Mouse (Mus musculus) small intestine, adult 2 months (tissue): ENCODE measurements around the gene Cdh13. TPM values are rescaled to one million over a fixed set of nuclear protein-coding genes. Genes with fewer than 3 reads are reported as not detected.

Source experiments
- H3K27ac ChIP-seq: fragments of 200-500 bp; 2 replicates; pipeline ENCODE4 v1.5.1; 2012; ENCODE audit warnings: low read depth, low read length, control low read depth, inconsistent platforms; ENCODE audit not compliant: insufficient read depth
- H3K27me3 ChIP-seq: fragments of 200-500 bp; 2 replicates; pipeline ENCODE4 v1.6.1; 2012; ENCODE audit warnings: mild to moderate bottlenecking, moderate library complexity, low read length, inconsistent platforms; ENCODE audit not compliant: control insufficient read depth, insufficient read depth
- H3K36me3 ChIP-seq: fragments of 200-500 bp; 2 replicates; pipeline ENCODE4 v1.6.1; 2012; ENCODE audit warnings: mild to moderate bottlenecking, low read length, control low read depth, inconsistent platforms; ENCODE audit not compliant: control insufficient read depth, insufficient read depth
- H3K4me1 ChIP-seq: fragments of 200-500 bp; 2 replicates; pipeline ENCODE4 v1.6.1; 2012; ENCODE audit warnings: low read length, inconsistent platforms, mixed read lengths; ENCODE audit not compliant: control insufficient read depth, insufficient read depth, insufficient read length
- H3K4me3 ChIP-seq: fragments of 200-500 bp; 2 replicates; pipeline ENCODE4 v1.5.1; 2012; ENCODE audit warnings: low read depth, mild to moderate bottlenecking, control low read depth, inconsistent platforms, low read length, moderate library complexity
- CTCF ChIP-seq: fragments of 200-500 bp; IDR thresholded peaks from 2 replicates; pipeline ENCODE4 v1.5.1; 2012; ENCODE audit warnings: low read depth, mild to moderate bottlenecking, control low read depth, inconsistent platforms, low read length, moderate library complexity, mixed read lengths; ENCODE audit not compliant: insufficient replicate concordance, insufficient read length; ENCODE audit errors: extremely low read depth
- POLR2A ChIP-seq: fragments of 200-500 bp; IDR thresholded peaks from 2 replicates; pipeline ENCODE4 v1.6.1; 2012; ENCODE audit warnings: low read depth, mild to moderate bottlenecking, control low read depth, inconsistent platforms, low read length, moderate library complexity
- WGBS: fragments of 180-500 bp; shearing (Covaris S2); methylation state at CpG from one replicate; pipeline ENCODE4 v1.1.7; 2018; 5-methylcytosine and 5-hydroxymethylcytosine counted together
- polyA plus RNA-seq: library from polyadenylated mRNA; depleted of rRNA; stranded (reverse); fragments of >200 nt; gene quantifications from 2 replicates; pipeline ENCODE4 v1.2.3, GENCODE M21; 2012

The Cdh13 gene
- polyA plus RNA-seq, 1 experiment = 4.6 TPM

DNA sequence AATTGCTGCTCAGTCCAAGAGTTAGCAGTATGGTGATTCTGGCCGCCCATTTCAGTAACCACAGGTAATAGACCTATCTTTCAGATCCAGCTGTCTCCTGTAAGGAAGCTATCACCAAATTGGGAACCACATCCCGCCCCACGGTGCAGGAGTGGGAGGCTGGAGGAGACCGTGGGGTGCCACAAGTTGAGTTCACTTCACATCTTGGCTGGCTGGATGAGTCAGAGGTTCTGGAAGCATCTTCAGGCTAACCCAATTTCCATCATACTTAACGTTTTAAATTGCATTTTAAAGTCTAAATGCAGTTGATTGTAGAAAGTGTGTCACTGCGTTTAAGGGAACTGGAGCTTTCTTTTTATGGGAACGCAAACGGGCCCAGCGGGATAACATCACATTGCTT is 511.4 kb downstream of the Cdh13 start:
- TF ChIP-seq POLR2A = no peak
- no peak for TF ChIP-seq CTCF
- H3K36me3 ChIP-seq = no peaks in the 10 kb centered on the region
- no peak overlapping the region for H3K27ac ChIP-seq
- 79% methylated on average over 9 of the region's 9 CpGs for WGBS
- H3K4me1 ChIP-seq = no peaks in the 10 kb centered on the region
- H3K27me3 ChIP-seq = no peaks in the 10 kb centered on the region
- no peak overlapping the region for H3K4me3 ChIP-seq

DNA sequence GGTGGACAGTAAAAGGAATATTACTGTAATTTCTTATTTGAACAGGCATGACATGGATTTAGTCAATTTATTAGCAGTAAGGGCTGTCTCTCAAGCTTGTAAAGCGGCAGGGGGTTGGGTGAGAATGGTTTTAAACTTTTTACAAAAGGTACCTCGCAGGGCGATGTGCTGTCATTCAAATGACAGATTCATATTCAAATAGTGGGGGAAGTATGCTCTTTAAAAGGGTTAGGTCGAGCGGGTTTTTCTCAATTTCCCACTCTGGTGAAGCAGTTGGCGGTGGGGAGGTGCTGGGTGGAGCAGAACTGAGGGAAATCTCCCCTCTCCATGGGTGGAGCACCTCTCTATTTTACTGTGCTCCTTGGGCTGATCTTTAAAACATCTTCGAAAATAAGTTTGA is 513.0 kb downstream of the Cdh13 start:
- 64% methylated on average over 7 of the region's 7 CpGs for WGBS
- TF ChIP-seq CTCF = no peak
- no peak for TF ChIP-seq POLR2A
- Histone ChIP-seq H3K4me1 (no peaks in the 10 kb centered on the region), H3K4me3 (no peak overlapping the region), H3K27me3 (no peaks in the 10 kb centered on the region), H3K36me3 (no peaks in the 10 kb centered on the region), H3K27ac (no peak overlapping the region)

DNA sequence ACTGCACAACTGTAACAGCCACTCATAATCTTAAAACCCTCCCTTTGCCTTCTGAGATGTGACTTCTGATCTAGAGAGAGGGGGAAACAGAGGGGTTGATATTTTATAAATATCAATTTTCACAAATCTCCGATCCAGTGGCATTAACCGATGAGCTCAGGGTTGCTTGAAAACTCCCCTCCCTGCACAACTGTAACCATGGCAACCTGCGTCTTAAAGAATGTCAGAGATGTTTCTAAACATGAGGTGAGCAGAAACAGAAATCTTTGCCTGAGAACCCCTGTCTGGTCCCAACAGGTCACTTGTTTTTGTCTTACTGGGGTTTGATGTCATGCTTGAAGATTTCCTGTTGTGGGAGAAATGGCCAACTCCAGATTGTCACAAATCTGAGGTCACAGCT is 513.6 kb downstream of the Cdh13 start:
- 76% methylated on average over 3 of the region's 3 CpGs for WGBS
- TF ChIP-seq POLR2A (no peak), CTCF (no peak)
- H3K4me1 ChIP-seq = no peaks in the 10 kb centered on the region
- H3K27ac ChIP-seq = no peak overlapping the region
- no peaks in the 10 kb centered on the region for H3K27me3 ChIP-seq
- H3K4me3 ChIP-seq = no peak overlapping the region
- no peaks in the 10 kb centered on the region for H3K36me3 ChIP-seq

DNA sequence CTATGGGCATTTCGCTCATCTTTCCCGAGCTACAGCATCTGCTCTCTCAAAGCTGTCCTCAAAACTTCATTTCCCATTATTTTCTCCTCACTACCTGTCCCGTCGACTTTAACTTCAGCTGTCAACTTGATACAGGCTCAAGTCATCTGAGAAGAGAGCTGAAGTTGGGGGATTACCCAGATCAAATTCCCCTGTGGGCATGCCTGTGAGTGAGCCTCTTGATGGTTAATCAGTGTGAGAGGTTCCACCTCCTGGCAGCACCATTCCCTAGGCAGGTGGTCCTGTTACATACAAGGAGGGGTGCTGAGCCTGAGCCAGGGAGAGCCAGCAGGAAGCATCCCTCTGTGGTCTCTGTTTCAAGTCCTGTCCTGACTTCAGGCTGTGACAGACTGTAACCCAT is 519.6 kb downstream of the Cdh13 start:
- no peak overlapping the region for H3K27ac ChIP-seq
- TF ChIP-seq CTCF (no peak), POLR2A (no peak)
- H3K27me3 ChIP-seq = no peaks in the 10 kb centered on the region
- no peaks in the 10 kb centered on the region for H3K36me3 ChIP-seq
- 74% methylated on average over 4 of the region's 4 CpGs for WGBS
- H3K4me1 ChIP-seq = no peaks in the 10 kb centered on the region
- H3K4me3 ChIP-seq = no peak overlapping the region

DNA sequence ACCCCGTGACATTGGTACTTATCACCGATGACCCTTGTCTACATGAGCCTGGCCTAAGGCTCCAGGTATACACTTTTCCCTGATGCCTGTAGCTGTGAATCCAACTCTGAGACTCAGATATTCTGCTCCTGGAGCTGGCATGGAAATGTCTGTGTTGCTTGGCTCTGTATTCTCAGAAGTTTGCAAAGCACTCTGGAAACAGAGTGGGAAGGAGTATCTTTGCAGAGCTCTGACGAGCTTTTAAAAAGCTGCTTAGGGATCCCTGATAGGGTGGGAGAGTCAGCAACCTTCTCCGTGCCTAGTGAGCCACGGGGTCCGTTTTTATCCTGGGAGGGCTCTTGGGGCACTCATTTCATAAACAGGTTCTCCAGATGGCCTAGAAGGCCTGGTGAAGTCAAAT is 526.1 kb downstream of the Cdh13 start:
- Histone ChIP-seq H3K36me3 (no peaks in the 10 kb centered on the region), H3K27me3 (no peaks in the 10 kb centered on the region), H3K4me1 (no peaks in the 10 kb centered on the region), H3K4me3 (no peak overlapping the region), H3K27ac (no peak overlapping the region)
- TF ChIP-seq CTCF (no peak), POLR2A (no peak)
- WGBS = 60% methylated on average over 6 of the region's 6 CpGs

DNA sequence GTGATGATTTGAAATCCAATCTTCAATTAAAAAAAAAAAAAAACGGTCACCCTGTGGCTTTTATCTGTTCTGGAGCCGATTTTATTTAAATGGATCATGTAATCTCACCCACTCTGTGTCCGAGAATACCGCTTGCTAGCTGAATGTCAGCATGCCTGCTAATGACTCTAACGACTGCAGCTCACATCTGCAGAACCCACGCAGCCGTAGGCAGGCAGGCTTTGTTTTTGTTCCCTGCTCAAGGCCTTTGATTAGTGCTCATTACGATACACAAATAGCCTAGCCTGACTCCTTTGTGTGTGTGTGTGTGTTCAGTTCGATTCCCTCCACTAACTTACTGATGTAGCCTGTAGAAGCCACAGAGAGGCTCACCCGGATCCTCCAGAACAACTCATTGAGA is 531.5 kb downstream of the Cdh13 start:
- TF ChIP-seq POLR2A = no peak
- no peak for TF ChIP-seq CTCF
- Histone ChIP-seq H3K27ac (no peak overlapping the region), H3K4me1 (no peaks in the 10 kb centered on the region), H3K4me3 (no peak overlapping the region), H3K27me3 (no peaks in the 10 kb centered on the region), H3K36me3 (no peaks in the 10 kb centered on the region)
- 74% methylated on average over 10 of the region's 10 CpGs for WGBS

DNA sequence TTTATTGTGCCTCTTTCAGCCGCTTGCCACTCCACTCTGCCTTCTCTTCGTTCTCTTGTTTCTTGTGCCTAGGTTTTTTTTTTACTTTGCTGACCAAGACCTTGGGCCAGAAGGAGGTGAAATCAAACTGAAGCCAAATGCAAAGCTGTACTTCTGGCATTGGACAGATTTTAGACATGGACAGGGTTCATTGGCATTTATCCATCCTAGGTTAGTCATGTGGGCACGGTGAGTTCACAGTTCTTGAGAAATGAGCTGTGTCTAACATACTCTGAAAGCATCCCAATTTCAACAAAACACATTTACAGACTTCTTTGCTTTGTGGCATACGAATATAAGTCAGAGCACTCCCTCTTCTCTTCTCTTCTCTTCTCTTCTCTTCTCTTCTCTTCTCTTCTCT is 543.2 kb downstream of the Cdh13 start:
- no peaks in the 10 kb centered on the region for H3K27me3 ChIP-seq
- WGBS = 71% methylated on average over 4 of the region's 4 CpGs
- no peak overlapping the region for H3K27ac ChIP-seq
- H3K36me3 ChIP-seq = no peaks in the 10 kb centered on the region
- TF ChIP-seq POLR2A = no peak
- no peak for TF ChIP-seq CTCF
- no peak overlapping the region for H3K4me3 ChIP-seq
- H3K4me1 ChIP-seq = no peaks in the 10 kb centered on the region

DNA sequence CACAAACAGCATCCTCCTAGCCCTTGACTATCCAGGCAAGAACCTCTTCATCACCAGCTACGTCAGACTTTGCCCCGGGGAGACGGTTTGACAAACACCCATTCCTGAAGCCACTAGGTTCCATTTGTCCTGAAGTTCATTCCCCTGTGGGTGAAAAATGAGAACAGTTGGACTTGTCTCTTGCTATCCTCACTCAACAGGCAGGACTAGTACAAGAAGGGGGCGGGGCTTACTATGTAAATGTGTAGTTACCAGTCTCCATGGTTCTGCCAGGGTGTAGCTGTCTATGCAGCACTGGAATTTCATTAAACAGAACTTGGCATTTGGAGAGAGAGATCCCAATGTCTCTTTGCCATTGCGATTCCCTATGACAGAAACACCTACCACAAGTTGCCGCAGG is 544.2 kb downstream of the Cdh13 start:
- no peak overlapping the region for H3K4me3 ChIP-seq
- 87% methylated on average over 6 of the region's 6 CpGs for WGBS
- no peaks in the 10 kb centered on the region for H3K36me3 ChIP-seq

More for the DNA sequence above, 544.2 kb downstream of the Cdh13 start:
- Histone ChIP-seq H3K27ac (no peak overlapping the region), H3K27me3 (no peaks in the 10 kb centered on the region), H3K4me1 (no peaks in the 10 kb centered on the region)
- TF ChIP-seq POLR2A (no peak), CTCF (no peak)
